Mouse (Mus musculus): ENCODE data around the gene Sugp1. TPM values are rescaled to one million over a fixed set of nuclear protein-coding genes. Genes with fewer than 3 reads are reported as not detected.

Sugp1 gene
- polyA plus RNA-seq (2015; fragmentation: Illumina TruSeq; extraction: RNeasy Lipid Tissue Mini Kit (QIAGEN cat#74804); ENCODE audit: low read depth, low replicate concordance): 40.9 TPM

GRCm38 (mm10) chr8:70042583-70043455, at the start of gene Sugp1, which contains the start of gene Mau2:
Gene Sugp1 (plus strand): TSS chr8:70042813.
Gene Mau2 (minus strand): TSS chr8:70042734.

GRCm38 (mm10) chr8:69995776-69996588, 46.6 kb upstream of the Sugp1 start, which contains the start of gene Gatad2a:
Gene Gatad2a (minus strand): TSS chr8:69996384.

GRCm38 (mm10) chr8:70072441-70073069, 29.9 kb downstream of the Sugp1 start, which contains the start of gene Tm6sf2:
Gene Tm6sf2 (plus strand): TSS chr8:70072924.

GRCm38 (mm10) chr8:70083285-70083684, 40.7 kb downstream of the Sugp1 start, which contains the start of gene Hapln4:
Gene Hapln4 (plus strand): TSS chr8:70083457.

GRCm38 (mm10) chr8:70120667-70121066, 78.1 kb downstream of the Sugp1 start, which contains the start of gene Ncan:
Gene Ncan (minus strand): TSS chr8:70120873.

Other genes with a start within 250 kb of the Sugp1 start
- gene Gmip, start 234.1 kb upstream of the Sugp1 start, polyA plus RNA-seq (2015; fragmentation: Illumina TruSeq; extraction: RNeasy Lipid Tissue Mini Kit (QIAGEN cat#74804); ENCODE audit: low read depth, low replicate concordance): 11.2 TPM
- 0.27 TPM for gene Lpar2, start 220.4 kb upstream of the Sugp1 start, polyA plus RNA-seq (2015; fragmentation: Illumina TruSeq; extraction: RNeasy Lipid Tissue Mini Kit (QIAGEN cat#74804); ENCODE audit: low read depth, low replicate concordance)
- 23.2 TPM for gene Pbx4, start 210.3 kb upstream of the Sugp1 start, polyA plus RNA-seq (2015; fragmentation: Illumina TruSeq; extraction: RNeasy Lipid Tissue Mini Kit (QIAGEN cat#74804); ENCODE audit: low read depth, low replicate concordance)
- gene Cilp2, start 155.1 kb upstream of the Sugp1 start, polyA plus RNA-seq (2015; fragmentation: Illumina TruSeq; extraction: RNeasy Lipid Tissue Mini Kit (QIAGEN cat#74804); ENCODE audit: low read depth, low replicate concordance): 0.22 TPM
- not detected for gene Tssk6, start 140.6 kb upstream of the Sugp1 start, polyA plus RNA-seq (2015; fragmentation: Illumina TruSeq; extraction: RNeasy Lipid Tissue Mini Kit (QIAGEN cat#74804); ENCODE audit: low read depth, low replicate concordance)
- 228 TPM for gene Ndufa13, start 140.3 kb upstream of the Sugp1 start, polyA plus RNA-seq (2015; fragmentation: Illumina TruSeq; extraction: RNeasy Lipid Tissue Mini Kit (QIAGEN cat#74804); ENCODE audit: low read depth, low replicate concordance)
- gene Yjefn3, start 140.1 kb upstream of the Sugp1 start, polyA plus RNA-seq (2015; fragmentation: Illumina TruSeq; extraction: RNeasy Lipid Tissue Mini Kit (QIAGEN cat#74804); ENCODE audit: low read depth, low replicate concordance): 14.3 TPM
- 17.6 TPM for gene Gatad2a, start 46.4 kb upstream of the Sugp1 start, polyA plus RNA-seq (2015; fragmentation: Illumina TruSeq; extraction: RNeasy Lipid Tissue Mini Kit (QIAGEN cat#74804); ENCODE audit: low read depth, low replicate concordance)
- 56.6 TPM for gene Mau2, start 79 bp upstream of the Sugp1 start, polyA plus RNA-seq (2015; fragmentation: Illumina TruSeq; extraction: RNeasy Lipid Tissue Mini Kit (QIAGEN cat#74804); ENCODE audit: low read depth, low replicate concordance)
- 3.4 TPM for gene Tm6sf2, start 30.1 kb downstream of the Sugp1 start, polyA plus RNA-seq (2015; fragmentation: Illumina TruSeq; extraction: RNeasy Lipid Tissue Mini Kit (QIAGEN cat#74804); ENCODE audit: low read depth, low replicate concordance)
- gene Hapln4, start 40.6 kb downstream of the Sugp1 start, polyA plus RNA-seq (2015; fragmentation: Illumina TruSeq; extraction: RNeasy Lipid Tissue Mini Kit (QIAGEN cat#74804); ENCODE audit: low read depth, low replicate concordance): 85.0 TPM
- 58.0 TPM for gene Ncan, start 78.1 kb downstream of the Sugp1 start, polyA plus RNA-seq (2015; fragmentation: Illumina TruSeq; extraction: RNeasy Lipid Tissue Mini Kit (QIAGEN cat#74804); ENCODE audit: low read depth, low replicate concordance)
- 29.2 TPM for gene Nr2c2ap, start 88.5 kb downstream of the Sugp1 start, polyA plus RNA-seq (2015; fragmentation: Illumina TruSeq; extraction: RNeasy Lipid Tissue Mini Kit (QIAGEN cat#74804); ENCODE audit: low read depth, low replicate concordance)
- 14.6 TPM for gene Rfxank, start 96.3 kb downstream of the Sugp1 start, polyA plus RNA-seq (2015; fragmentation: Illumina TruSeq; extraction: RNeasy Lipid Tissue Mini Kit (QIAGEN cat#74804); ENCODE audit: low read depth, low replicate concordance)
- gene Borcs8, start 96.7 kb downstream of the Sugp1 start, polyA plus RNA-seq (2015; fragmentation: Illumina TruSeq; extraction: RNeasy Lipid Tissue Mini Kit (QIAGEN cat#74804); ENCODE audit: low read depth, low replicate concordance): 79.7 TPM
- not detected for gene Mef2b, start 96.9 kb downstream of the Sugp1 start, polyA plus RNA-seq (2015; fragmentation: Illumina TruSeq; extraction: RNeasy Lipid Tissue Mini Kit (QIAGEN cat#74804); ENCODE audit: low read depth, low replicate concordance)
- 30.0 TPM for gene Tmem161a, start 129.5 kb downstream of the Sugp1 start, polyA plus RNA-seq (2015; fragmentation: Illumina TruSeq; extraction: RNeasy Lipid Tissue Mini Kit (QIAGEN cat#74804); ENCODE audit: low read depth, low replicate concordance)
- 27.2 TPM for gene Slc25a42, start 169.5 kb downstream of the Sugp1 start, polyA plus RNA-seq (2015; fragmentation: Illumina TruSeq; extraction: RNeasy Lipid Tissue Mini Kit (QIAGEN cat#74804); ENCODE audit: low read depth, low replicate concordance)
- gene Sugp2, start 191.4 kb downstream of the Sugp1 start, polyA plus RNA-seq (2015; fragmentation: Illumina TruSeq; extraction: RNeasy Lipid Tissue Mini Kit (QIAGEN cat#74804); ENCODE audit: low read depth, low replicate concordance): 63.2 TPM
- 41.9 TPM for gene Armc6, start 191.7 kb downstream of the Sugp1 start, polyA plus RNA-seq (2015; fragmentation: Illumina TruSeq; extraction: RNeasy Lipid Tissue Mini Kit (QIAGEN cat#74804); ENCODE audit: low read depth, low replicate concordance)
- gene Homer3, start 240.0 kb downstream of the Sugp1 start, polyA plus RNA-seq (2015; fragmentation: Illumina TruSeq; extraction: RNeasy Lipid Tissue Mini Kit (QIAGEN cat#74804); ENCODE audit: low read depth, low replicate concordance): 20.1 TPM

Data from brain, adult 10 weeks (tissue).